Mouse (Mus musculus) stomach, postnatal 0 days (tissue): ENCODE measurements around the gene Tns3.

Source experiments
- CTCF ChIP-seq: IDR thresholded peaks from 2 replicates; pipeline ENCODE4 v1.5.1; 2016; ENCODE audit warnings: antibody characterized with exemption, low read depth, mild to moderate bottlenecking, moderate library complexity
- EP300 ChIP-seq: optimal IDR thresholded peaks from 2 replicates; pipeline ENCODE3; 2016; ENCODE audit warnings: antibody characterized with exemption

DNA sequence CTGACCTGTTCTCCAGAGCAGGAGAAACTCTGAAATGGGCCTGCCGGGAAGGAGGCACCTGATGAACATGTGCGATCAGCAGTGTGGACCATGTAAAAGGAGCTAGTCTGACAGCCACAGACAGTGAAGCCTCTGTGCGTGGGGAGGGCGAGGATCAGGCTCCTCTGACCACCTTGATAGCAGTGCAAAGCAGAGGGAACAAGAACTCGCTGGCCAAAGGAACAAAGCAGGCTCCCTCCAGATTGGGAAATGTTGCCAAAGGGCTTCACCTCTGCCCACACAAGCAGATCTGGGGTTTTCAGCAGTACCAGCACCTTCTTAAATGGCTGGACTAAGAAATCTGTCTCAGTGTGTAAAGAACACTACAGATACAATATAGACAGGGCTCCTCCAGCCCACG is 229.2 kb downstream of the Tns3 start:
- TF ChIP-seq CTCF: no peak
- no peak for TF ChIP-seq EP300
